Mouse (Mus musculus) embryo, embryonic 10.5 days (tissue): ENCODE results near the gene Sgk2.
A peak's percentile ranks its signal among the peaks of the same experiment; 100 is the strongest.
"Not testable (repeated sequence)": the region's sequence is repeated elsewhere in the genome, so short reads cannot be mapped to it uniquely, and the experiment has no call there.

Source experiments
- DNase-seq: peaks from one replicate; pipeline ENCODE4 v3.0.0-alpha.2; 2015; ENCODE audit warnings: low spot score

The Sgk2 gene

DNA sequence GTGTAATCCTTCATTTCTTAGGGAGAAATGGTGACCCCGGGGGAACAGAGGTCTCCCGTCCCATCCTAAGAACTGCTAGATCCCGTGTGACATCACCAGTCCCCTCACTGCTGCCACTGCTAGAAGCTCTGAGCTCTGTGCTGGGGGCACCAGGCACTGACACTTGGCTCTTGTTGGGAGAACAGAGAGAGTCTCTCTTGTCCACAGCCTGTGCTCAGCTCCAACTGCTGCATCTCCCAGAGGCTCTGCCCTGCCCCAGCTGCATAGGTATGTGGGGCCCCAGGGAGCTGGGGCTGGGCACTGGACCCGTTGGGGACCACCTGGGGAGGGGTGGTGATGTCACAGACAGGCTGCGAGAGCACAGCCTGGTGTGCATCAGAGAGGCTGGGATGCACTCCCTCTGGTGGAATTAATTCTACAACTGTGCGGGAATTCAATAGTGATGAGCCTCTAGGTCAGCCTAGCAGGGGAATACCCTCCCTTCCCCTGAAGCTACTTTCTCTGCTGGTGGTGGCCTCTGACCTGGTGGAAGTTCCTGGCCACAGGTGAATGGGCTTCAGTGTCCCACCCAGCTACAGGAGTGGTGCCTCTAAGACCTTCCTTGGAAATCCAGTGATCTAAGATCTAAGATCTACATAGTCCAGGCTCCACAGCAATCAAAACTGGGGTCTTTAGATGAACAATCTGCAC is 4.4 kb downstream of the Sgk2 start:
- no peak for DNase-seq

DNA sequence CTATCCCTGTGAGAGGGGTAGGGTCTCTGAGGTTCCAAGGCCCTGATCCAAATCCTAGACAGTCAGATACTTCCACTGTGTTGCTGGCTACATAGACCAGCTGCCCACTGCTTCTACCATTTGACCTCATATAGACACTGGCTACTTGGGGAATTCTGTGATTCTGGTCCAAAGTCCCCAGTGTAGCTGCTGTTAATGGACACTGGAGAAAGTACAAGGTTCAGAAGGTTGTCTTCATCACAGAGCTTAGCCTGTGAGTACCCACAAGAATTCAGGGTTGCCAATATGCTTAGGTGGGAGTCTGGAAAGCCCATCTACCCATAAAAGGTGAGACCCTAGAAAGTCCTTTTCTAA is 4.9 kb downstream of the Sgk2 start:
- DNase-seq: no peak

DNA sequence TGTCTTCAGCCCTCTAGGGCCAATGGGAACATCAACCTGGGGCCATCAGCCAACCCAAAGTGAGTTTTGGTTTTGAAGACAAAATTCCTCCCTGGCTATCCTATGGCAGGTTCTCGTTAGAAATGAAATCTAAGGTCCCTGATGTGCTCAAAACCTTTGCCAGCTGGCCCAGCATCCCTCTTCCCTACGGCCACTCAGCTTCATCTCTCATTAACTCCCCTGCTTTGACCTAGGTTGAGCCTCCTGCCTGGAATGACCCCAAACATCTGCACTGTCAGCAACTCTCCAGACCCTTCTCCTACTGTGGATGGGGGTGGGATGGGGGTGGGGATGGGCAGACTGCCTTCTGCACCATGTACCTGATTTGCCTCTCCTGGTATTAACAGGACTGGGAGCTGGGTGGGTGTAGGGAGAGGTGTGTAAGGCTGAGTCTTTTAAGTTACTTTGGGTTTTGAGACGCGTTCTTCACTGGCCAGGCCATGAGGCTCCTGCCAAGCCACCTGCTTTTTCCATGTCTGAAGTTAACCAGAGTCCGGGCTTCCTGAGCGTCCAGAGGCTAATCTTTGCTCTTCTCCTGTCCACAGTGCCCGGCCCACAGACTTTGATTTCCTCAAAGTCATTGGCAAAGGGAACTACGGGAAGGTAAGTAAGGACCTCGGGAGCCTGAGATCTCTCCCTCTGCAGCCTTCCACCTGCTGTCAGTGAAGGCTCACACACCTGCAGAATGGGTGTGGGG is 6.9 kb downstream of the Sgk2 start:
- no peak for DNase-seq

DNA sequence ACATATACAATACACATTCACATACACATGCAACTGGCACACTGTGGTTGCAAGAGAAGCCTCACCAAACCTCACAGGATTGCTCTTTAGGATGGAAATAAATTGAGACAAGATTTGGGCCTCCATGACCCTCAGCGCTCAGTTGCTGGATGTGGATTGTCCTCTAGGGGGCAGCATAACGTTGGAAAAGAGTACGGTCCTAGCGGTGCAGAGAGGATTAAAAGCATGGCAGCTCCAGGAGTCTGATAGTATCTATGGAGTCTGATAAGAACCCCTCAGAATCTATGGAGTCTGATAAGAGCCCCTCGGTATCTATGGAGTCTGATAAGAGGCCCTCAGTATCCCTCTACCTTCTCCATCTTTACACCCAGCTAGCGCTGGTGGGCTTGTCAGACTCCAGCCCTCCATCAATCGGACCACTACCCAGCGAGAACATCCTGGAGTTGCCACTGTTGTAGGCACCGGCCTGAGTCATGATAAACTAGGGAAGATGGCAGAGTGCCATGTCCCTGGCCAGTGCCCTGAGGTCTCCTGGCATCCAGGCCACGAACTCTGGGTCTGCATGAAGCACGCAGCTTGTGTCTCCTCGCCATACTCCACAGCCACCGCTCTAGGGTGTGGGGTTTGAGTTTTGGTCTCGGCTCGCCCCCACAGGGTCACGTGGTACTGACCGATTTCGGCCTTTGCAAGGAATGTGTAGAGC is 11.5 kb downstream of the Sgk2 start:
- DNase-seq: peak; percentile 93

DNA sequence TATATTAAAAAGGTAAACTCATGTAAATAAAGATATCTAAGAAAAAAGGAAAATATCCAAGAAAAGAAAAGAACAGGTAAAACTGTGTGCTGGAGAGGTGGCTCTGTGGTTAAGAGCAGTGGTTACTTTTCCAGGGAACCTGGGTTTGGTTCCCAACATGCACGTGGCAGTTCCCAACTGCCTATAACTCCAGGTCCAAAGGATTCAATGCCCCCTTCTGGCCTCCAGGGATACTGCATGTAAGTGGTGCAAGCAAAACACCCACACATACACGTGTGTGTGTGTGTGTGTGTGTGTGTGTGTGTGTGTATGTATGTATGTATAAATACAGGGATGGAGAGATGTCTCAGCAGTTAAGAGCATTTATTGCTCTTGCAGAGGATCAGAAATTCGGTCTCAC is 12.6 kb downstream of the Sgk2 start:
- peak; percentile 71 for DNase-seq

DNA sequence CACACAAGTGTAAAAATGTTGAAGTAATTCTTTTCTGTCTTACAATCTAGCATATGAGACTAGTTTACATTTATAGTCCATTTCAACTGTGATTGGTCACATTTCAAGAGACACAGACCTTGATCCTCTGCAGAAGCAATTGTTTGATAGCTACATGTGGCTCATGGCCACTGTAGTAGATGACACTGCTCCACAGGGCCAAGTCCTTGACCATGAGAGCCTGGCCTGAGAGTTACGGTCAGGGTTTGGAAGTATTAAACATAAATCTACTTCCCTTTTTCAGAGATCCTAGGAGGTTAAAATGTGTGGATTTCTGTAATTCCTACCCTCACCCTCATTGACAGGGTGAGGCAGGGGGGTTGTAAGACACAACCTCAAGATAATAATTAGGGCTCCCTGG is 13.9 kb downstream of the Sgk2 start:
- DNase-seq: no peak

DNA sequence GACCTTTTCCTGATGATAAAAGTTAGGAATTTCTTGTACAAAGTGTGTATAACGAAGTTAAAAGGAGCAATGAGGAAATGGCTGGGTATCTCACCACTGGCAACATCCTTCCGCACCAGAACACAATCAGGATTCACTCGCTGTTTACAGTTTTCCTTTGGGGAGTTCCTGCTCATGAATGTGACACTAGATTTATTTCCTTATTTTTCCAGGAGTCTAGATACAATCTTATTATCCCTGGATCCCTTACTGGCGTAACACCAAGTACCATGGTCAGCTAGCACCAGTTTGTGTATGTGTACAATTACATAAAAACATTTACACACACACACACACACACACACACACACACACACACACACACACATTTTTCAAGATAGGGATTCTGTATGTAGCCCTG is 20.2 kb downstream of the Sgk2 start:
- no peak for DNase-seq

DNA sequence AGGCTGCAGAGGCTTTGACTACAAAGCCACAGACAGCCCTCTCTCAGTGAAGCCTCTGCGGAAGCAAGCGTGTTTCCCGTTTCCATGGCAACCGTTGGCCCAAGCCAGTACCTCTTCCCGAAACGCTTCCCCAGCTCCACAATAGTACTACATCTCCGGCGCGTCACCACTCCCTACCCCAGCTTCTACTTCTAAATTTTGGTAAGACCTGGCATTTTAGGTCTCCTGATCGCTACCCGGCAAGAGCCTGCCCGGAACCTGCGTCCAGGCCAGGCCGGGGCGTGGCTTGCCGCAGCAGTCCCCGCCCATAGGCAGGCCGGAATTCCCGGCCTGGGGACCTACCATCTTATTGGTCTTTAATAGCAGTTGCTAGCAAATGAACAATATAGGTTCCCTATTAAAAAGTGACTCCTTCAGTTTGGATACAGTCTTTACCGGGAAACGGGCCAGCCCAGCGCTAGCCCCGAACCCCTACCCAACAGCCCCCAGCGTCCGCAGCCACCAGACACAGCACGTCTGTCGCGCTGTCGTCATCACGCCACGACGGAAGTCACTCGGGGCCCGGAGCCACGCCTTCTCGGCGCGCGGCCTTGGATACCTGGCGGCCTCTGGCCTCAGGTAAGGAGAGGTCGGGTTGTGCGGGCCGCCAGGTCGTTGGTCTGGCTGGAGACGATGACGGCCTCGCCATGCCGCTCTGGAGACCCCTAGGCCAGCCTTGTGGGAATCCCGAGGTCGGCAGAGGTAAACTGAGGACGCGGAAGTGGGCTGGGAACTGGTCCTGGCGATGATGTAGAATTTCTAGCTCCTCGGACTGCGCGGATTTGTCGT is 30.0 kb downstream of the Sgk2 start, which contains the start of gene Ift52:
Ift52 (plus strand) TSS at position 439 of the 828 bp plus-strand sequence.
- peak; percentile 92 for DNase-seq

DNA sequence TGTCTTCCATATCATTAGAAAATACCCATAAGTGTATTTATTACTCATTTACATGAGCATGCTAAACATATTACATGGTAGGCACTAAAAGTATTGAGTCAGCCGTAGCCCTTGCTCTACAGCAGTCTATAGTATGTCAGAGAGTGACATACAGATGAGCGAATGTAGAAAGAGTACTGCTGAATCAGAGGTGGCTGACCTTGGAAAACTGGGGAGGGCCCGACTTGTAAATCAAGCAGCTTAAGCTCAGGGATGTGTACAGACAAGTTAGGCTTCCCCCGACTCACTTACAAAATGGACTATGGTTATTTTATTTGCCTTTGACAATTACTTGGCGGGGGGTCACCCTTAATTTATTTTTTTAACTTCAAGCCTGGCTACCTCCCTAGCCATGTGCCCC is 44.2 kb downstream of the Sgk2 start:
- no peak for DNase-seq

DNA sequence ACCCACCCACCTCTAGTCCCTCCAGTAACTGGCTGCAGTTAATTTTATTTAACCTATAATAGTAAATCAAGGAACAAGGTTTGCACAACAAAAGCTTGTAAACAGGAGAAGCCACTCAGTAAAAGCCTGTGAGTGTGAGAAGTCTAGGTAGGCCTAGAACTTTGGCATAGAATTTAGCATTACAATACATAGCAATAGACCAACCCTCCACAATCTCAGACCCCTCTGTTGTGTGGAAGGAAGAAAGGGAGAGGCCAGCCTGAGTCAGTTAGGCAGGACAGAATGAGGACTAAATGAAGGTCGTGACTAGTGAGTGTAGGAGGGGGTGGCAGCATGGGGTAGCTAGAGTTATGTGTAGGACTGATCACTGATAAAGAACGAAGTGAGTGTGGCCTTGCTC is 44.6 kb downstream of the Sgk2 start:
- no peak for DNase-seq

DNA sequence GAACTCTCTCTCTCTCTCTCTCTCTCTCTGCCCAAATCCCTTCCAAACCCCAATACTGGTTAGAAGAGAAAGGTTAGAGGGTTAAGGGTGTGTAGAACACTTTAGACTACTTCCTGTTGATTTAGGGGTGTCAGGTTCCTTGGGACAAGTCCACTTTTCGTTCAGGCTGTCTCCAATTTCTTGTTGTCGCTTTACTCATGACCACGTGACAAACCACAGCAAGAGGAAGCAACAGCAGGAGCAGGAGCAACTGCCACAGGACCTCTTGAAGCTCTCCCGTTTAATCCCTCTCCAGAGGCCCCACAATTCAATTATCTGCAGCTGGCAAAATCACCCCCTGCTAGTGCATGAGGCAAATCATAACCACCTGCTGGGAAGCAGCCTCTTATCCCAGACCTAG is 45.5 kb downstream of the Sgk2 start:
- no peak for DNase-seq

DNA sequence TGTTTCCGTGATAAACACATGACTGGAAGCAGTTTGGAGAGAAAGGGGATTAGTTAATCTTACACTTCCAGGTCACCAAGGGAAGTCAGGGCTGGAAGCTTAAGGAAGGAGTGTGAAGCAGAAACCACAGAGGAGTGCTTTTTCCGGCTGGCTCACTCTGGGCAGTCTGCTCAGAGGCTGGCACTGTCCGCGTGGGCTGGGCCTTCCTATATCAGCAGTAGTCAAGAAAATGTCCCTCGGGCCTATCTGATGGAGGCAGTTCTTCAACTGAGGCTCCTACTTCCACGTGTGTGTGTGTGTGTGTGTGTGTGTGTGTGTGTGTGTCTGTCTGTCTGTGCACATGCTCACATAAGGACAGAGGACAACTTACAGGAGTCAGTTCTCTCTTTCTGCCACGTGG is 52.8 kb downstream of the Sgk2 start:
- DNase-seq: no peak

DNA sequence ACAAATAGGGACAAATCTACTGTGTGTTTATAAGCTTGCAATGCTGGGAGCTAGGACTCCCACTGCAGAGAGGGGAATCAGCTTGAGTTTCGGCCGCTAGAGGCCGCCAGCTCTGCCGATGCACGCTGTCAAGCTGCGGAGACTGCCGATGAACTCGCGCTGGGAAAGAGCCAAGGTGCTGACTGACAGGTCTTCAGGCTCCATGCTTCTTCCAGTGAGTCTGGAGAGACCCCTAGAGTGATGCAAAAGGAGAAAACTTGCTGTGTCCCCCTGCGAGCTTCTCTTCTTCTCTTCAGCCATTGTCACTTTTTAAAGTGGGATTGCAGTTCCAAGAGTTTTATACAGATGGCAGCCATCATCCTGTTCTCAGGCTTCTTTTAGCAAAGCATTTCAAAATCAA is 61.0 kb downstream of the Sgk2 start:
- peak; percentile 80 for DNase-seq

DNA sequence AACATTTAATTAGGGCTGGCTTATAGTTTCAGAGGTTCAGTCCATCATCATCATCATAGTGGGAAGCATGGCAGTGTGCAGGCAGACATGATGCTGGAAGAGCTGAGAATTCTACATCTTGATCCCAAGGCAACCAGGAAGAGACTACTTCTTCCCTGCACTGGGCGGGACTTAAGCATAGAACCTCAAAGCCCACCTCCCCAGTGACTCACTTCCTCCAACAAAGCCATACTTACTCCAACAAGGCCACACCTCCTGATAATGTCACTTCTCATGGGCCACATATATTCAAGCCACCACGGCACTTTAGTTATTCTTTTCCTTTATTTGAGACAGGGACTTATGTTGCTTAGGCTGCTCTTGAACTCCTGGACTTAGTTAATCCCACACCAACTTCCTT is 62.0 kb downstream of the Sgk2 start:
- DNase-seq: no peak

DNA sequence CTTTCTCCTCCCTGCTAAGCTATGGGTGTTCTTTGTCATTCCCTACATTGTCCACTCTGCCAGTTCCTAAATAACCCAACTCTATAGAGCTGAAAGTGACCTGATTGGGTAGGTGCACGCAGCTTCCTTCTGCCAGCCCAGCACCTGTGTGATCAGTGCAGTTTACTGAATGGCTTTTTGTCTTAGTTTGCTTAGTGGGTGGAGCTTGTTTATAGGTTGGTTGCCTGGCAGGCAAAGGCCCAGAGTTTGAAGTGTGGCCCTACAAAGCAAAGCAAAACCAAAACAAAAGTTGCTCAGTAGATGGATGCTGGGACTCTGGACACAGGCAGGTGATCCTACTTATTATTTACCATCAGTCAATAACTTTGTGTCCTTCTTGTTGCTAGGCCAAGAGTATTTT is 64.6 kb downstream of the Sgk2 start:
- no peak for DNase-seq

DNA sequence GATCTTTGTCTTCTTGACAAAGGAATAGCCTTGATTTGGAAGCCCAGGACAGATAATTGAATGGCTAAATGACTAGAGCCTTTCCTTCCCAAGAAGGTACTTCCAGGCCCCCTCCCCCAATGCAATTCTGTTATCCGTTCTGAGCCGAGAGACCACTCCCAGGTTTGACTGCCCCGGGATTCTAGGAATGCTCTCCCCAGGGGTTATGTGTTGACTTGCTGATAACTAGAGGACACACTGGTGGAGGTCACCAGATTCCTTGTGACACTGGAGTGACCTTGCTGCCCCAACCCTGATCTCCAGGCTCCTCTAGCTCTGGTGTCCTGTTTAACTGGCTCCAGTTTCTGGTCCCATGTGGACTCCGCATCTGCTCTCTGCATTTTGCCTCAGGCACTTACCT is 65.0 kb downstream of the Sgk2 start:
- no peak for DNase-seq

DNA sequence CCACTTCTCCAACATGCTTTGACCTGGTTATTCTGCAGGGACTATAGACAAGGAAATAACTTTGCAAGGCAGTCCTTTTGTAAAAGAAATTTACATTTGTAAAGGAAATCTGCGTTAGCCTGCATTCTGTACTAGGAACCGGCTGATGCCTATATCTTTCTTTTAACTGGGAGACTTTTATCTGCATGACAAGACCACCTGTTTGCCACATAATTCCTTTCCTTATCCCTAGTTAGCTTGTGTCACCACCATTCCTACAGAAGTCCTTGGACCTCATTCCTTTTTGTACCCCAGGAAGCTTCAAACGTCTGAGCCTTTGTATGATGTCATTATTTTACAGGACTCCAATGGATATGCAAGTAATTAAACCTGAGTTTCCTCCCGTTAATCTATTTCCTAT is 65.7 kb downstream of the Sgk2 start:
- DNase-seq: no peak

DNA sequence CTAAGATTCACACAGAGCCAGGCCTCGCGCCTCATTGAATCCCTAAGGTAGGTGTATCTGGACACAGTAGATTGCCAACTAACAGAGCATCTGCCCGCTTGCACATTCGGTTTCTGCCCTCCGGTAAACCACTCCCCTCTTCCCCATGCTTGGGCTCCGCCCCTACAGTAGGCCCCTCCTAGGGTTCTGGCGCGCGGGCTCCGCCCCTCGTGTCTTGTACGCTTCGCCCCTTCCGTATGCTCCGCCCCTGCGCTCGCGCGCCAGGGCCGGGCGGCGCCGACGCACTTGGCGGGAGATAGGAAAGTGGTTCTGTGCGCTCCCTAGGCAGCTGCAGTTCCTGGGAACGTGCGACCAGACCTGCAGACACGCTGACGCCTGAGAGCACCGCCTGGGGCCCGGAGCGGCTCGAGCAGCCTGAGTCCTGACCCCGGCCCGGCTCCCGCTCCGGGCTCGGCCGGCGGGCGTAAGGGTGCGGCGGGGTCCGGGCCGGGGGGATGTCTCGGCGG is 67.3 kb downstream of the Sgk2 start, which contains the start of gene Mybl2:
Mybl2 (plus strand) TSS at position 353 of the 506 bp plus-strand sequence.
- DNase-seq: peak; percentile 98

DNA sequence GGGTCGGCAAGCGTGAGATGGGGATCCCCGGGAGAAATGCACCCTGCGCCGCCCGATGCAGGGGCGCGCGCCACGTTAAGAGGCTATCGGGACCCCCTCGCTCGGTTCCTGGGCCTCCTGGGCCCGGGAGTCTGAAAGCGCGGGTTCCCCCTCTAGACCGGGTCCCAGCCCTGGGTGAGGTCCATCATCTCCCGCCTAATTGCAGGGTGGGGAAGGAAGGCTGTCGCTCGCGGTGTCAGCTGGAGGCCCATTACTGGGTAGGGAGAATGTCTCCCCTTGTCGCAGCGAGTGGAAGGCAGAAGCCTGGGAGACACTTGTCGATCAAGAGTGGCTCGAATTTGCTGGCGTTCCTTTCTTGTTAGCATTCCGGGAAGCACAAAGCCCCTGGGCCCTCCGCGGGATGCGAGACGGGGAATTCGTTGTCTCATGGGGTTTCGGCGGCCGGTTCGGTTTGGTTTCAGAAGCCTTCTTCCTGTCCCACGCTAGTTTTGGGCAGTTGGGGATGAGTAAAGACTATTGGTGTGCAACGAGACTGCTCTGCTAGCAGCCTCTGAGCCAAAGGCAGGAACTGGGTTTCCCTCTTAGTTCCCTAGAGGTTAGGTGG is 67.9 kb downstream of the Sgk2 start:
- DNase-seq: peak; percentile 58

DNA sequence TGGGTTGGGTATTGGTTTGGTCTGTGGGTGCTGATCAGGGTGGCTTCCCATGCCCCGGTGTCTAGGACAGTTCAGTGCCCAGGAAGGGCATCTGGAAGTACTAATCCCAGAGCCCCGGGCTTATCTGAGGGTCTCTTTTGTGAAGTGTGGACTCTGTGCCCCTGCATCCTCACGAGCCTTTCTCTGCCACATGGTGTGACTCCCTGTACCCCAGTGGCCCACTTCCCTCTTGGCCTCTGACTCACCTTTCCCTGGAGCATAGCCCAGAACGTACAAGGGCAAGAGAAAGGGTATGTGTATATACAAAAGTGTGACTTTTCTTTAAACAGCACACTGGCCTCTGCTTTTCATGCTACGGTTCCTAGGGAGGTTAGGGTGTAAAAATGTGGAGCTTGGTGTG is 68.6 kb downstream of the Sgk2 start:
- peak; percentile 29 for DNase-seq

DNA sequence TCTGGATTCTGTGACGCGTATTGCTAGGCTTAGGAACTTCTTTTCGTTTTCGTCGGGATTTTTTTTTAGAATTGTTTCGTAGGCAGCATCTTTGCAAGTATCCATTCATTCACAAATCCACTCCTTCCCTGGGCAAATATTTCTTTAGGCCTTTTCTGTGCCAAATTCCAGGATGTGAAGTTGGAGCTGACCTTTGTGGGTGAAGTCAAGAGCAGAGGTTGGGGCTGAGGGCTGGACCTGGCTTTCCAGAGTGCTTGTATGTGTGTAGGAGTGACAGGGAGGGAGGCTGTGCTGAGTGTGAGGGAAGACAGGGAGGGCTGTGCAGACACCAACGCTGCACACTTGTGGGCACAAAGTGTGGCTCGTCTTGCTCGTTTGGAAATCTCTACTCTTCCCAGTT is 69.5 kb downstream of the Sgk2 start:
- no peak for DNase-seq

DNA sequence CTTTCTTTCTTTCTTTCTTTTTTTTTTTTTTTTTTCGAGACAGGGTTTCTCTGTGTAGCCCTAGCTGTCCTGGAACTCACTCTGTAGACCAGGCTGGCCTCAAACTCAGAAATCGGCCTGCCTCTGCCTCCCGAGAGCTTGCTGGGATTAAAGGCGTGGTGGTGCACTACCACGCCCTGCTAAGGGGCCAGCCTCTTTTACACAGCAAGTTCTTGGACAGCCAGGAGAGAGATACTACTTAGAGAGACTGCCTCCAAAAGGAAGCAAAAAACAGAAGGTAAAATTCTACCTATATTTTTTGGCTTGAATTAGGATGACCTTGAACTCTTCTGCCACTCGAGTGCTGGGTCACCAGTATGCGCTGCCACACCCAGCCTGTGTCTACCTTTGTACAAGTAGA is 71.9 kb downstream of the Sgk2 start:
- not testable (repeated sequence) for DNase-seq
